Mouse (Mus musculus) G1E (cell line): Measurements from ENCODE around the gene Uba5. TPM values are rescaled to one million over a fixed set of nuclear protein-coding genes. Genes with fewer than 3 reads are reported as not detected.

Experiments
- ATAC-seq: 2 replicates; pipeline ENCODE4 v1.8.0; 2016; ENCODE audit warnings: mild to moderate bottlenecking; ENCODE audit not compliant: insufficient number of reproducible peaks, poor library complexity, low FRiP score, severe bottlenecking; ENCODE audit errors: extremely low read depth
- DNase-seq: peaks from one replicate; pipeline ENCODE4 v3.0.0; 2012; ENCODE audit warnings: low spot score
- H3K27me3 ChIP-seq: 2 replicates; pipeline ENCODE4 v1.6.1; 2012; ENCODE audit warnings: mild to moderate bottlenecking, low read length, inconsistent platforms; ENCODE audit not compliant: insufficient read depth
- H3K36me3 ChIP-seq: replicated peaks from 2 replicates; pipeline ENCODE3; 2012; ENCODE audit warnings: mild to moderate bottlenecking, inconsistent platforms
- H3K4me1 ChIP-seq: 2 replicates; pipeline ENCODE4 v1.6.1; 2012; ENCODE audit warnings: low read depth, low read length, inconsistent platforms, mixed read lengths; ENCODE audit not compliant: insufficient read depth
- H3K4me3 ChIP-seq: 2 replicates; pipeline ENCODE4 v1.5.1; 2012; ENCODE audit warnings: low read depth, mild to moderate bottlenecking, inconsistent platforms, low read length, moderate library complexity, mixed read lengths
- H3K9me3 ChIP-seq: replicated peaks from 2 replicates; pipeline ENCODE4 v1.6.1; 2012; ENCODE audit warnings: inconsistent platforms
- CTCF ChIP-seq: IDR thresholded peaks from 2 replicates; pipeline ENCODE4 v1.5.1; 2012; ENCODE audit warnings: low read depth, low read length, inconsistent platforms, mixed read lengths
- GATA1 ChIP-seq: IDR thresholded peaks from 2 replicates; pipeline ENCODE4 v1.6.1; 2012; ENCODE audit warnings: borderline replicate concordance, low read length, inconsistent platforms, mixed read lengths
- GATA2 ChIP-seq: IDR thresholded peaks from 2 replicates; pipeline ENCODE4 v1.6.1; 2012; ENCODE audit warnings: low read depth, low read length, inconsistent platforms, borderline replicate concordance
- POLR2AphosphoS5 ChIP-seq: IDR thresholded peaks from 2 replicates; pipeline ENCODE4 v1.6.1; 2012; ENCODE audit warnings: low read depth, low read length, inconsistent platforms; ENCODE audit not compliant: insufficient replicate concordance
- TAL1 ChIP-seq: conservative IDR thresholded peaks from 2 replicates; pipeline ENCODE4 v1.6.1; 2012; ENCODE audit warnings: low read depth, low read length, inconsistent platforms, mixed read lengths
- polyA plus RNA-seq: library from polyadenylated mRNA; stranded (reverse); fragments of >175 nt; gene quantifications from 2 replicates; pipeline ENCODE4 v1.2.3, GENCODE M21; 2012
- total RNA-seq, 2 experiments: library from RNA; stranded (forward) in 1 of 2; stranded (reverse) in 1 of 2; fragments of 200-1000 nt in 1 of 2; fragments of >200 nt in 1 of 2; fragmentation: Nextera tagmentation in 1 of 2; gene quantifications; 2 replicates each; pipeline ENCODE4 v1.2.3; 2014 to 2017

Uba5 gene
- total and polyA plus RNA-seq, 3 experiments: 9.6 to 41.3 (median 36.8) TPM

DNA sequence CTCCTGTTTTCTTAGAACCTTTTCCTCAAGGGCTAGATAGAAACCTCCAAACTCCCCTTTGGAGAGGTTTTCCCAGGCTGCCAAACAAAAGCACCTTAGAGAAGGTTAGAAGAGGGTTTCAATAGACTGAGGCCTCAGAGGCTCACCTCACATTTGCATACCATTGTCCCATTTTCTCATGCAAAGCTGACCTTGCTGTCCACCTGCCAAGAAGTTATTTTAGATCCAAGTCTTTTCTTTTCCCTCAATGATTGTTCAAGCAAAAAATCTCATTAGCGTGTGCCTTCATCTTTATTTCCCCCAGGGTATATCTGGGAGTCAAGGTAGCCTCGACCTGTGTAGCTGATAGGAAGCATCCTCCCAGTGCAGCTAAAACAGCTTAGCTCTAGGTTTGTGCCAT is 40.0 kb upstream of the Uba5 start:
- Histone ChIP-seq H3K4me3 (no peak overlapping the region), H3K36me3 (peaks cover 21% of the 10 kb centered on the region), H3K9me3 (no peaks in the 10 kb centered on the region), H3K4me1 (no peaks in the 10 kb centered on the region), H3K27me3 (no peaks in the 10 kb centered on the region)
- DNase-seq: no peak
- TF ChIP-seq GATA2 (no peak), CTCF (no peak), POLR2AphosphoS5 (no peak), GATA1 (no peak), TAL1 (no peak)
- no peak for ATAC-seq

DNA sequence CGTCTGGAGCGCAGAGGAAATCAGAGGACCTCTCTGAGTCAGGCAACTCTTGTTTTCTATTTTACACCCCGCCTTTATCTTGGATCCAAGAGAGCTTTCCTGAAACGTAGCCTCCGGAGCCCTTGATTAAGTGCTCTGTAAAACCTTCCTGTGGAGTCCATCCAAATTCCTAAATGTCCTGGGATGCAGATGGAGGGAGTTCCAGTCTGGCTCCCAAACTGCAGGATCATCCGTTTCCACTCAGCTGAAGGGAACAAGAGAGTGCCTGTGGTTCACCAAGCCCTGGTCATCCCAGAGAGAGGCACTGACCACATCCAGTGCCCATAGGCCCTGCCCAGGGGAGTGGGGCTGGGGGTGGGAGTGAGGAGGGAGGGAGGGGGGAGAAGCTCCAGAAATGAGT is 39.4 kb upstream of the Uba5 start:
- Histone ChIP-seq H3K4me1 (no peaks in the 10 kb centered on the region), H3K4me3 (no peak overlapping the region), H3K36me3 (peaks cover 21% of the 10 kb centered on the region), H3K27me3 (no peaks in the 10 kb centered on the region), H3K9me3 (no peaks in the 10 kb centered on the region)
- DNase-seq: no peak
- ATAC-seq: no peak
- no peak for TF ChIP-seq GATA2
- no peak for TF ChIP-seq TAL1
- no peak for TF ChIP-seq CTCF
- TF ChIP-seq GATA1: no peak
- TF ChIP-seq POLR2AphosphoS5: no peak

DNA sequence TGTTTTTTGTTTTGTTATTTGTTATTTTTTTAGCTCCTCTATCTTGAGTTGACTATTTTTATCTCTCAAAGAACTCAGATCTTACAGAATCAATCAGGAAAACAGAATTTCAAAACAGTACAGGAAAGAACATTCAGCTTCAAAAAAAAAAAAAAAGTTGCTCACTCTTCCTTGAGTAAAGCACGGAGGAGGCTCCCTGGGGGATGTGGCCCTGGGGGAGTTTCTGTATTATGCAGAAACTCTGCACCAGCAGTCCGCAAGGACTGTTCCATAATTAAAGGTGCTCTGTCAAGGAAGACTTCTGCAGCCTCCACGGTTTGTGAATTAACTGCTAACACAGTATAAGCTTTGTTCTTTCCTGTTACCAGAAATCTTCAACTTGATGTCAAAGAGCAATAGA is 38.5 kb upstream of the Uba5 start:
- ATAC-seq (no peak), DNase-seq (no peak)
- Histone ChIP-seq H3K36me3 (peaks cover 25% of the 10 kb centered on the region), H3K4me3 (no peak overlapping the region), H3K4me1 (no peaks in the 10 kb centered on the region), H3K9me3 (no peaks in the 10 kb centered on the region), H3K27me3 (no peaks in the 10 kb centered on the region)
- no peak for TF ChIP-seq TAL1
- no peak for TF ChIP-seq CTCF
- TF ChIP-seq GATA1: no peak
- TF ChIP-seq GATA2: no peak
- no peak for TF ChIP-seq POLR2AphosphoS5

DNA sequence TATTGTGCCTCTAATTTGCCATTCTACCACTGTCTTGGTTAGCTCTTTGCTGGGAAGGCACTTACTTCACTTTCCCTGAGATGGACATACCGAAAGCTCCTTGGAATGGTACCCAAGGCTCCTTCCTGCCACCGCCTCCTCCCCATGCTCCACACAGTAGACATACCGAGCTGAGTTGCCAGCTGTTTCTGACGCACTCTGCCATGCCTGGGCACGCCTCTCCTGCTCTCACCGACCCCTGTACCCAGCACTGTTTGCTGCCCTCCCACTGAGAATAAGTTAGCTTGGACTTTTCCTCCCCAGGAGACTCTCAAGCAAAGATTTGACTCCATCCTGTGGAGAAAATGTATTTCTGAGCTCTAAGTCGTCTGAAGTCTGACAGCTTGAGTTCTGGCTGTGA is 37.9 kb upstream of the Uba5 start:
- ATAC-seq: no peak
- Histone ChIP-seq H3K9me3 (no peaks in the 10 kb centered on the region), H3K27me3 (no peaks in the 10 kb centered on the region), H3K36me3 (peaks cover 25% of the 10 kb centered on the region), H3K4me1 (no peaks in the 10 kb centered on the region), H3K4me3 (no peak overlapping the region)
- DNase-seq: no peak
- no peak for TF ChIP-seq TAL1
- TF ChIP-seq CTCF: no peak
- no peak for TF ChIP-seq POLR2AphosphoS5
- no peak for TF ChIP-seq GATA2
- no peak for TF ChIP-seq GATA1

DNA sequence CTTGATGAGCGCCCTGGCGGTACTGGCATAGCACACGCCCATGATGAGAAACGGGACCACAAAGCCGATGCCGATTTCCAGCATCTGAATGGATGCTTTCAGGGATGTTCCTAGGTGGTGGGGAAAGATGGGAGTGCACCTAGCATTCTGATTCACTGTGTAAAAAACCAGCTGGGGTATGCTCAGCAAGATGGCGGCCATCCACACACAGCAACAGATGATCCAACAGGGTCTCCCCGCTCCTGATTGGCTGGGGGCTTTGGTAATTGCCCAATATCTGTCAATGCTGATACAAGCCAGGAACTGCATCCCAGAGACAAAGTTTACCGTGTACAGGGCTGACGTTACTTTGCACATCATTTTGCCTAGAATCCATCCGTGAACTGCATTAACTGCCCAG is 36.1 kb upstream of the Uba5 start:
- Histone ChIP-seq H3K36me3 (peaks cover 40% of the 10 kb centered on the region), H3K9me3 (no peaks in the 10 kb centered on the region), H3K4me3 (no peak overlapping the region), H3K27me3 (no peaks in the 10 kb centered on the region), H3K4me1 (no peaks in the 10 kb centered on the region)
- ATAC-seq: no peak
- no peak for TF ChIP-seq CTCF
- no peak for DNase-seq

GRCm38 (mm10) chr9:104098256-104098655 is 35.3 kb upstream of the Uba5 start:
- no peak for ATAC-seq
- no peak for DNase-seq
- H3K9me3 ChIP-seq: no peaks in the 10 kb centered on the region
- H3K36me3 ChIP-seq: peaks cover 41% of the 10 kb centered on the region
- H3K27me3 ChIP-seq: no peaks in the 10 kb centered on the region
- no peak overlapping the region for H3K4me3 ChIP-seq
- H3K4me1 ChIP-seq: no peaks in the 10 kb centered on the region
- no peak for TF ChIP-seq GATA1
- no peak for TF ChIP-seq GATA2
- no peak for TF ChIP-seq TAL1
- no peak for TF ChIP-seq POLR2AphosphoS5
- TF ChIP-seq CTCF: no peak

GRCm38 (mm10) chr9:104092945-104093344 is 30.0 kb upstream of the Uba5 start:
- no peak for DNase-seq
- H3K4me3 ChIP-seq: no peak overlapping the region
- peaks cover 47% of the 10 kb centered on the region for H3K36me3 ChIP-seq
- TF ChIP-seq POLR2AphosphoS5 (no peak), TAL1 (no peak), GATA1 (no peak), CTCF (no peak), GATA2 (no peak)
- H3K4me1 ChIP-seq: no peaks in the 10 kb centered on the region
- no peak for ATAC-seq
- no peaks in the 10 kb centered on the region for H3K9me3 ChIP-seq
- no peaks in the 10 kb centered on the region for H3K27me3 ChIP-seq
